Mouse (Mus musculus) adrenal gland, postnatal 25 days (tissue): ENCODE data around the gene Lypd4. TPM values are rescaled to one million over a fixed set of nuclear protein-coding genes. Genes with fewer than 3 reads are reported as not detected.
A peak's percentile ranks its signal among the peaks of the same experiment; 100 is the strongest.
"Not testable (repeated sequence)": the region's sequence is repeated elsewhere in the genome, so short reads cannot be mapped to it uniquely, and the experiment has no call there.

ENCODE experiments used
- DNase-seq: peaks from one replicate; pipeline ENCODE4 v3.0.0; 2021; ENCODE audit warnings: mixed read lengths
- total RNA-seq: library from RNA; stranded (reverse); gene quantifications from 2 replicates; pipeline ENCODE4 v1.2.3, GENCODE M21; 2021

Lypd4 gene
- total RNA-seq, 1 experiment from 2014 or later: not detected

- DNase-seq: not testable (repeated sequence)
These were observed 23.2 kb downstream of the Lypd4 start for GRCm38 (mm10) chr7:24846576-24846975.

DNA sequence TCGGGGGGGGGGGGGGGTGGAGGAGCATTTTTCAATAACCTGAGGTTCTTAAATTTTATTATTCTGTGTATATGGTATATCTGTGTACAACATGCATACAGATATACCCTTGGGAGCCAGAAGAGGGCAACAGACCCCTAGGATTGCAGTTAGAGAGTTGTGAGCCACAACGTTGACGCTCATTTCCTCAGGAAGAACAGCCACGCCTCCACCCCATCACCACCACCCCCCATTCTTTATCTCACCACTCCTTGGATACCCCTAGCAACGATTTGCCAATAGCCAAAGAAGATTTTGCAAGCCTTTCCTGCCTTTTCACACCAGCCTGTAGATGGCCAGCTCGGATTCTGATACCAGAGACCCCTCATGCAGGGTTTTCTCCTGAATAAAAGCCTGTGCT lies 24.0 kb downstream of the Lypd4 start:
- no peak for DNase-seq

DNA sequence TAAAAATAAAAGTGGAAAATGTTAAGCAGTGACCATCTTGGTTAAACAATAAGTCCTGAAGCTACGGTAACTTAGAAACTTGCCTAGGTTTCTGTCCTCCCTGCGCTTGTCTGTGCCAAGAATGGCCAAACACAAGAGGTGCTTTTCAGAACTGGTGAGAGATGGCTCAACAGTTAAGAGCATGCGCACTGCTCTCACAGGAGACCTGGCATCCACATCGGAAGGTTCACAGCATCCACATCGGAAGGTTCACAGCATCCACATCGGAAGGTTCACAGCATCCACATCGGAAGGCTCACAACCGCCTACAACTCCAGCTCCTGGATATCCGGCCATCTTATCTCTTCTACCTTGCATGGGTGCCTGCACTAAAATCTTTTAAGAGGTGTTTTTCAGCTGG lies 24.6 kb downstream of the Lypd4 start:
- DNase-seq: no peak

DNA sequence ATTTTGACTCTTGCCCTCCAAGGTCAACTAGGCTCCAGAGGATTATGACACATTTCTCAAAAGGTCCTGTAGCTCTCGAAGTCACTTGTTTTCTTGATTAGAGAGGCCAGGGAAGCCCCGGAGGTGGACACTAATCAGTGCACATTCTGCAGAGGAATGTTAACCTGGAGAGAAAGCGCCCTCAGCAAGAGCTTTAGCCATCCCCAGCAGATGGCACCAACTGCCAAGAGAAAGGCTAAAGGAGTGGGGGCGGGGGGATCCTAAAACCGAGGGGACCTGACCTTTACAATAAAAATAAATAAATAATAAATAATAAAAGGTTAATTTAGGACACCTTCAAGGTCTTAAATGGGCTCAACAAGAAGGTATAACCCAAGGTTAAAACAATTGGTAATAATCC lies 25.6 kb downstream of the Lypd4 start:
- DNase-seq: no peak

DNA sequence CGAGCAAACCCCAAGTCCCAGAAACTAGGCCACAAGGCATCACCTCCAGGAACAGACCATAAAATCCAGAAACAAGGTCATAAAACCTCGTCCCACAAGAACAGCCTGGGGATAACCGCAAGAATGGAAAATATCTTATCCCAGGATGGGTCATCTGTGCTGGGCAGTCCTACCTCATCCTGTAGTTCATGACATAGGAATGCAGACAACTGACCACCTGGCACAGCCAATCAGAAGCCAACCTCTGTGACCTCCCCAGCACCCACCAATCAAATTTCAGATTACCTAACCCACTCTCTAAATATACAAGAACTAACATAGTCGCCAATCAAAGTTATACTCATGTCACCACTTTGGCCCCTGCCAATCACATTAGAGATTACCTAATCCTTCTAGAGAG lies 28.7 kb downstream of the Lypd4 start:
- no peak for DNase-seq

DNA sequence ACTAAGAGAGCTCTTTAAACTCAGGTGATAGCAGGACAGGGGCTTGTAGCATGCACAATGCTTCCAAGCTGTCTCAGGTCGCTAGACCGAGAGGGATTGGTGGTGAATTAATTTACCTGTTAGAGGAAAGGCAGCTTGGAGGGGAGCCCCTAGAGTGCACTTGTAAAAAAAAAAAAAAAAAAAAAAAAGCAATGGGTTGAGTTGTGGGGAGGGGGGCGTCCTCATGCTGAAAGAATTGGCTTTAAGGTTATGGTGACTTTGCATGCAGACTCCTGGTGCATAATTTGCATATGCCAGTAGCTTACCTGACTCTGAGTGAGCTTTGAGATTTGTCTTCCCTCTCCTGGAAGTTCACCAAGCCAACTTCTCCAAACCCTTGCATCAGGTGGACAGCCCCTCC lies 29.4 kb downstream of the Lypd4 start:
- DNase-seq: no peak

DNA sequence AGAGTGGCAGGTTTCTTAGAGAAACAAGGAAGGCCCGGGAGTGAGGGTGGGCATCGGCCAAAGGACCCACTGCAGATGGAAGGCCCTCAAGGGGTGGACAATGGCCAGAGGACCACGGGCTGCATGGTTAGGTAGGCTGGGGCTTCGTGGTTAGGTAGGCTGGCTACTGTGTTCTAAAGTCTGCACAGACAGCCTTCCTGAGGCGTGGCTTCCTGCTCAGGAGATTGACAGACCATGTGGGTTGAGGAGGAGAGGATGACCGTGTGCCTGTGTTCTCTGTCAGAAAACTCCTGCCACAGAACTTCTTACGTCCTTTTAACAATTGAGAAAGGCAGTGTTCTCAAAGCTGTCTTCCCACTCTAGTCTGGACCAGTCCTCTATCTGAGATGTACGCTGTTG lies 30.3 kb downstream of the Lypd4 start:
- DNase-seq: no peak

- DNase-seq: not testable (repeated sequence)
These were observed 30.9 kb downstream of the Lypd4 start for GRCm38 (mm10) chr7:24838732-24839409.

DNA sequence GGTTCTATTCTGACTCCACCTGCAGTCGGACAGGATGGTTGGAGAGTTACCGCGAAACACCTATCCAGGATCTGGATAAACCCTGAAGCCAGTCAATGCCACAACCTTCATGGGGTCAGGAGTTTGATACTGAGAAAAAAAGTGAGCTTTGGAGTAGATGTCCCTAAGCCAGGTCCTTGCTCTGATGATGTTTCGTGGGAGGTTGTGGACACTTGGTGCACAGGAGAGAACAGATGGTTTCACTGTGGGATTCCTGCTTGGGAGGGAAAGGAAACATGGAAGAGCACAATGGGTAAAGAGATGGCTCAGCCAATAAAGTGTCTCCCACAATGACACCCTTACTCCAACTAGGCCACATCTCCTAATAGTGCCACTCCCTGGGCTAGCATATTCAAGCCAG lies 42.6 kb downstream of the Lypd4 start:
- DNase-seq: no peak

DNA sequence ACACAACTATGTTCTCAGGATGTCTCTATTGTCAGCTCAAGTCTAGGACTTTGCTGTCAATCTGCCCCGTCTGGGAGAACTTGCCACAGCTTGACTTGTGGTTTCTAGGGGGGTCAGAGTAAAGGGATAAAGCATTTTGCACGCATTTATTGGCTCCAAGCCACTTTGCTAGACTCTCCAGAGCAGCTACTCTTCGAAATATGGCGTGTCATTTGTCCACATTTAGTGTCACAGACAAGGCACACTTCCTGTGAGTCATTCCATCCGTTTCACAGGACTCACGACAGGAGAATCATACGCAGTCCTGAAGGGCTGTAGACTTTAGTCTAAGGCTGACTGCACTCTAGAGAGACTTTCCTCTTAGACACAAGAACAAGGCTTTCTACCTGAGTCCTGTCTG lies 45.3 kb downstream of the Lypd4 start:
- no peak for DNase-seq

GRCm38 (mm10) chr7:24817502-24817901 lies 52.2 kb downstream of the Lypd4 start:
- peak; percentile 77 for DNase-seq

Other genes with a start within 250 kb of the Lypd4 start
- gene Lypd3, start 233.4 kb downstream of the Lypd4 start, total RNA-seq: 1.5 and 1.7 TPM in 2 replicates
- gene Tex101, start 193.3 kb downstream of the Lypd4 start, total RNA-seq: not detected in 2 replicates
- gene BC049730, start 160.7 kb downstream of the Lypd4 start, total RNA-seq: not detected in 2 replicates
- gene Gm4763, start 143.0 kb downstream of the Lypd4 start, total RNA-seq: not detected in 2 replicates
- not detected in 2 replicates for gene Cd177, start 109.6 kb downstream of the Lypd4 start, total RNA-seq
- 0.36 TPM in 1 of 2 replicates, not detected in the other for gene Ceacam10, start 92.7 kb downstream of the Lypd4 start, total RNA-seq
- gene Gm9844, start 7.7 kb downstream of the Lypd4 start, total RNA-seq: 0.94 TPM in 1 of 2 replicates, not detected in the other
- not detected in 2 replicates for gene Dmrtc2, start 116 bp upstream of the Lypd4 start, total RNA-seq
- 564 and 876 TPM in 2 replicates for gene Rps19, start 14.4 kb upstream of the Lypd4 start, total RNA-seq
- gene Cd79a, start 27.4 kb upstream of the Lypd4 start, total RNA-seq: 0.91 and 1.0 TPM in 2 replicates
- gene Arhgef1, start 33.0 kb upstream of the Lypd4 start, total RNA-seq: 126 and 138 TPM in 2 replicates
- gene Gm4881, start 74.6 kb upstream of the Lypd4 start, total RNA-seq: not detected in 2 replicates
- gene Rabac1, start 102.8 kb upstream of the Lypd4 start, total RNA-seq: 244 and 300 TPM in 2 replicates
- gene Atp1a3, start 136.0 kb upstream of the Lypd4 start, total RNA-seq: 84.1 and 110 TPM in 2 replicates
- gene Grik5, start 202.4 kb upstream of the Lypd4 start, total RNA-seq: 15.4 and 22.6 TPM in 2 replicates
- 21.0 and 23.3 TPM in 2 replicates for gene Zfp574, start 202.6 kb upstream of the Lypd4 start, total RNA-seq